ENCODE assay signal across 9 mouse cellular contexts in genomic region chr4:105390378-105390777, GRCm38 (mm10).
A peak's percentile ranks its signal among the peaks of the same experiment; 100 is the strongest.
DNase-seq lines count a peak whose midpoint lies in the region; ATAC-seq and TF ChIP-seq lines count a peak whose summit lies in the region.
"Had no signal": no experiment of that assay in that cellular context is flagged by ENCODE, and none has a peak within 500 bp of the region (broad histone marks: within the 10 kb centered on the region; RNA-seq: fewer than 3 reads in every experiment).

No protein-coding gene starts in this region.

- WGBS in hindbrain, postnatal 0 days = 32% methylated on average over 5 of the region's 5 CpGs
- 37% methylated on average over 5 of the region's 5 CpGs for WGBS in hindbrain, embryonic 14.5 days

- H3K4me2 ChIP-seq in hindbrain, postnatal 0 days (ENCODE audit: low read depth, low read length) = no peak overlapping the region
- H3K4me2 ChIP-seq in hindbrain, embryonic 14.5 days (replicated peaks) = no peak overlapping the region
- H3K4me2 ChIP-seq: limb, embryonic 12.5 days had no signal

- H3K4me1 ChIP-seq in hindbrain, postnatal 0 days (ENCODE audit: insufficient read depth, low read length) = no peaks in the 10 kb centered on the region
- H3K4me1 ChIP-seq in hindbrain, embryonic 14.5 days (replicated peaks; ENCODE audit: control insufficient read depth, insufficient read depth, low read length) = no peaks in the 10 kb centered on the region

- TF ChIP-seq CTCF in hindbrain, postnatal 0 days (IDR thresholded peaks at IDR 0.05; ENCODE audit: low read depth) = no peak
- no peak for TF ChIP-seq CTCF in left cerebral cortex, adult 2 months (IDR thresholded peaks at IDR 0.05)

- H3K36me3 ChIP-seq in hindbrain, postnatal 0 days (ENCODE audit: insufficient read depth, low read length) = no peaks in the 10 kb centered on the region
- H3K36me3 ChIP-seq in hindbrain, embryonic 14.5 days (replicated peaks; ENCODE audit: control insufficient read depth, insufficient read depth) = no peaks in the 10 kb centered on the region
- H3K36me3 ChIP-seq: limb, embryonic 12.5 days had no signal

- ATAC-seq in hindbrain, postnatal 0 days = no peak
- no peak for ATAC-seq in hindbrain, embryonic 14.5 days (ENCODE audit: low FRiP score)

- no peaks in the 10 kb centered on the region for H3K9me3 ChIP-seq in hindbrain, postnatal 0 days (ENCODE audit: low read length)
- H3K9me3 ChIP-seq in hindbrain, embryonic 14.5 days (ENCODE audit: control insufficient read depth, low read length) = no peaks in the 10 kb centered on the region

- peak; percentile 24 for DNase-seq in hindbrain, postnatal 0 days (ENCODE audit: low spot score)
- DNase-seq in hindbrain, embryonic 14.5 days (ENCODE audit: low spot score) = no peak
- DNase-seq in adipocyte (ENCODE audit: low spot score) = peak; percentile 29
- DNase-seq in heart, postnatal 10 days = peak; percentile 53 to 67
- DNase-seq in mesoderm, embryonic 11.5 days (ENCODE audit: low read depth, low spot score) = peak; percentile 76
- DNase-seq in layer of hippocampus, postnatal 14 days (ENCODE audit: low spot score in 2 of 2) = no peak
- no peak for DNase-seq in cerebellum, postnatal 4 days (ENCODE audit: low spot score in 2 of 2)
- DNase-seq in left cerebral cortex, adult 2 months (ENCODE audit: extremely low spot score in 1 of 2, low spot score in 2 of 2) = no peak

- H3K4me3 ChIP-seq in hindbrain, postnatal 0 days (ENCODE audit: low read length) = no peak overlapping the region
- H3K4me3 ChIP-seq in hindbrain, embryonic 14.5 days (replicated peaks; ENCODE audit: low read length) = no peak overlapping the region
- H3K4me3 ChIP-seq in left cerebral cortex, adult 2 months = no peak overlapping the region
- H3K4me3 ChIP-seq: limb, embryonic 12.5 days had no signal

- intact Hi-C loops in heart, postnatal 10 days (cut with DNase I) = no loop called here
- intact Hi-C loops in left cerebral cortex, adult 2 months (cut with DNase I) = no loop called here

- H3K27ac ChIP-seq in hindbrain, postnatal 0 days = no peak overlapping the region
- no peak overlapping the region for H3K27ac ChIP-seq in hindbrain, embryonic 14.5 days
- no peak overlapping the region for H3K27ac ChIP-seq in left cerebral cortex, adult 2 months
- H3K27ac ChIP-seq: limb, embryonic 12.5 days had no signal

- no peak overlapping the region for H3K9ac ChIP-seq in hindbrain, postnatal 0 days (replicated peaks; ENCODE audit: low read length)
- no peak overlapping the region for H3K9ac ChIP-seq in hindbrain, embryonic 14.5 days
- H3K9ac ChIP-seq: limb, embryonic 12.5 days had no signal

- H3K27me3 ChIP-seq in hindbrain, postnatal 0 days (ENCODE audit: insufficient read depth, low read length) = no peaks in the 10 kb centered on the region
- H3K27me3 ChIP-seq in hindbrain, embryonic 14.5 days (ENCODE audit: control insufficient read depth, insufficient read depth, low read length) = no peaks in the 10 kb centered on the region
- H3K27me3 ChIP-seq: limb, embryonic 12.5 days had no signal

Comparison
In these comparisons a context has a peak if more than half of its experiments do, and no peak if none do; other contexts are left out.
1. DNase-seq: peak in hindbrain, postnatal 0 days (single experiment), adipocyte (single experiment), heart, postnatal 10 days (2 of 2) and mesoderm, embryonic 11.5 days (single experiment); none in hindbrain, embryonic 14.5 days (single experiment), layer of hippocampus, postnatal 14 days (0 of 2), cerebellum, postnatal 4 days (0 of 2) and left cerebral cortex, adult 2 months (0 of 2).